Mouse (Mus musculus) spleen, adult 2 months (tissue): Measurements from ENCODE around the gene Senp3.

Experiments
- CTCF ChIP-seq: fragments of 200-500 bp; IDR thresholded peaks from 2 replicates; pipeline ENCODE4 v1.5.1; 2011; ENCODE audit warnings: mild to moderate bottlenecking, inconsistent platforms; ENCODE audit not compliant: insufficient read depth, insufficient read length, insufficient replicate concordance; ENCODE audit errors: extremely low read depth
- POLR2A ChIP-seq: fragments of 200-500 bp; IDR thresholded peaks from 2 replicates; pipeline ENCODE4 v1.6.1; 2011; ENCODE audit warnings: low read depth, low read length, inconsistent platforms

- TF ChIP-seq CTCF (no peak), POLR2A (no peak)
Measured at GRCm38 (mm10) chr11:69689891-69690290, 8.0 kb upstream of the Senp3 start.
